Mouse (Mus musculus) kidney, postnatal 0 days (tissue): ENCODE measurements around the gene Hmmr. TPM values are rescaled to one million over a fixed set of nuclear protein-coding genes. Genes with fewer than 3 reads are reported as not detected.
A peak's percentile ranks its signal among the peaks of the same experiment; 100 is the strongest.

Source experiments
- ATAC-seq: fragments of 200-750 bp; cut with Nextera tagmentation; replicated peaks from 2 replicates; pipeline ENCODE4 v1.8.0; 2017; ENCODE audit warnings: low read depth, moderate number of reproducible peaks, moderate TSS enrichment, moderate library complexity; ENCODE audit not compliant: low FRiP score
- DNase-seq: peaks from one replicate; pipeline ENCODE4 v3.0.0-alpha.2; 2016; ENCODE audit warnings: low spot score
- H3K27ac ChIP-seq: fragments of 300-500 bp; sonication (generic); 2 replicates; pipeline ENCODE4 v1.5.1; 2014; ENCODE audit warnings: mild to moderate bottlenecking
- H3K27me3 ChIP-seq: fragments of 300-500 bp; sonication (generic); 2 replicates; pipeline ENCODE4 v1.6.1; 2014; ENCODE audit warnings: low read length, mixed read lengths; ENCODE audit not compliant: insufficient read depth
- H3K36me3 ChIP-seq: fragments of 300-500 bp; sonication (generic); 2 replicates; pipeline ENCODE4 v1.6.1; 2014; ENCODE audit warnings: low read length, mixed read lengths; ENCODE audit not compliant: insufficient read depth
- H3K4me1 ChIP-seq: fragments of 300-500 bp; sonication (generic); replicated peaks from 2 replicates; pipeline ENCODE4 v1.6.1; 2014; ENCODE audit warnings: antibody characterized with exemption, low read length, mixed read lengths; ENCODE audit not compliant: insufficient read depth
- H3K4me2 ChIP-seq: fragments of 300-500 bp; sonication (generic); 2 replicates; pipeline ENCODE4 v1.6.1; 2014; ENCODE audit warnings: mild to moderate bottlenecking, low read length, moderate library complexity, mixed read lengths
- H3K4me3 ChIP-seq: fragments of 300-500 bp; sonication (generic); replicated peaks from 2 replicates; pipeline ENCODE4 v1.5.1; 2014; ENCODE audit warnings: low read depth, low read length
- H3K9ac ChIP-seq: fragments of 300-500 bp; sonication (generic); 2 replicates; pipeline ENCODE4 v1.6.1; 2014; ENCODE audit warnings: low read depth, low read length
- H3K9me3 ChIP-seq: fragments of 300-500 bp; sonication (generic); replicated peaks from 2 replicates; pipeline ENCODE4 v1.6.1; 2016; ENCODE audit warnings: low read length, inconsistent platforms, mixed read lengths
- CTCF ChIP-seq: IDR thresholded peaks from 2 replicates; pipeline ENCODE4 v1.5.1; 2016; ENCODE audit warnings: antibody characterized with exemption, low read depth, mild to moderate bottlenecking, moderate library complexity
- WGBS: fragments of 180-500 bp; shearing (Covaris S2); extraction: QIAGEN DNeasy Blood & Tissue Kit; methylation state at CpG from one replicate; pipeline ENCODE4 v1.1.7; 2014; 5-methylcytosine and 5-hydroxymethylcytosine counted together
- polyA plus RNA-seq: library from polyadenylated mRNA; unstranded; fragments of >200 nt; fragmentation: Nextera tagmentation; extraction: Ambion mirVana; gene quantifications from 2 replicates; pipeline ENCODE4 v1.2.1, GENCODE M21; 2015

Hmmr gene
- polyA plus RNA-seq, 1 experiment from 2014 or later = 16.4 TPM

DNA sequence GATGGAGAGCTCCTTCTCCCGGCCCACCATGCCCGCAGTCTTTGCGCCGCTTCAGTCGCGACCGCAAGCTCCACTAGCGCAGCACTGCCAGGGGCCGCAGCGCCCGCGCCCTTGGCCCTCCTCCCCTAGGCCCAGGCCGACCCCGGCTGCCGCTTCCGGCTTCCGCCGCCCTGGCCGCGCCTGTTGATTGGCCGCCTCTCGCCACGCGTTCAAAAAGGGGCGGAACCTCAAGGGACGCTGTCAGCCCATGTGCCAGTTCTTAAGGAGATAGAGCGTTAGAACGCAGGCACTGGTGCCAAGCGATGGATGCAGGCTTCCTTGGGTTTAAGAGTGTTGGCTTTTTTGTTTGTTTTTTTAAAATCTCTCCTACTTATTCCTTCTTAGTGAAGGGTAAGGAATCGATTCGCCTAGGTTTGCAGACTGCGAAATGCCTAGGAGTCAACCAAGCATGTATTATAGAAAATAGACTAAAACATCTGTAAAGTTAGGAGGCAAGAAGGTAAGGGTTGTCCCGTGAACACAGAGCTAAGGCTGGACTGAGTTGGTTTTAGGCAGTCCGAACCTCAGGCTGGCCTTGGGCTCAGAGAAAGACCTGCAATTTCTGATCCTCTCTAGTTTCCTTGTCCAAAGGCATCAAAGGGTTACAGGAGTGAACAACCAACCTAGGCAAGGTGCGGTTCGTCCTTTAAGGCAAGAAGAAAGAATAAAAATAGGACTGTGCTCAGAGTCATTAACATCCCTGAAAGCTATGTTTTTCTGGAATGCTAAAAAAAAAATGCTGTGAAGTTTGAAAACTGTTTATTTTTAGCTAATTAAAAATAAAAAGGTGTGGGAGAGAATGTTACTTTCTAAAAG lies 40.5 kb downstream of the Hmmr start:
- under 1% methylated on average over 36 of the region's 36 CpGs for WGBS
- TF ChIP-seq CTCF = no peak; the same call in 1 of the 2 replicates
- H3K36me3 ChIP-seq = no peaks in the 10 kb centered on the region
- H3K27me3 ChIP-seq = no peaks in the 10 kb centered on the region
- H3K4me1 ChIP-seq = peaks cover 9% of the 10 kb centered on the region; the same call in 1 of the 2 replicates
- H3K4me3 ChIP-seq = peak overlapping the region; percentile 94
- H3K9ac ChIP-seq = peak overlapping the region; percentile 91
- ATAC-seq (peak; percentile 96), DNase-seq (peak; percentile 95)
- H3K4me2 ChIP-seq = peak overlapping the region; percentile 92
- no peaks in the 10 kb centered on the region for H3K9me3 ChIP-seq
- peak overlapping the region; percentile 93 for H3K27ac ChIP-seq

DNA sequence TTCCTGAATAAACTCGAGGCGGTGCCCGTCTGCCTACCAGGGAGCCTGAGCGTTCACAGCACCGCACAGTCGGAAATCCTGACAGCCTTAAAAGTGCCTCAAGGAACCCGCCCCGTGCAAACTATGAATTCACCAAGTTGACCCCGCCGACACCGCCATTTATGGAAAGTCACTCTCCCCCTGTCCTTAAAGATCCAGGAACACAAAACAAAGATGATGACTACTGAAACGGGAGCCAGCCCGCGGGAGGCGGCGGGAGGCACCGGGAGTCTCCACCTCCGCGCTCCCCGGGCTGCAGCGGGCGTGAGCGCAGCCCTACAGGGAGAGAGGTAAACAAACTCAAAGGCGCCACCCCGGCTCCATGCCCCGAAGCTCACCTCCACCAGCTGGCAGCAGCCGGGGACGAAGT lies 41.1 kb downstream of the Hmmr start:
- Histone ChIP-seq H3K36me3 (0 out of 2 replicates have a peak, but pooled peaks cover 1% of the 10 kb centered on the region), H3K9me3 (no peaks in the 10 kb centered on the region), H3K4me2 (peak overlapping the region; percentile 92), H3K4me3 (peak overlapping the region; percentile 94), H3K27me3 (no peaks in the 10 kb centered on the region), H3K4me1 (peaks cover 9% of the 10 kb centered on the region; the same call in 1 of the 2 replicates), H3K27ac (peak overlapping the region; percentile 93), H3K9ac (peak overlapping the region; percentile 91)
- WGBS = 0% methylated on average over 28 of the region's 28 CpGs
- no peak for DNase-seq
- TF ChIP-seq CTCF = no peak
- peak; percentile 64 for ATAC-seq

DNA sequence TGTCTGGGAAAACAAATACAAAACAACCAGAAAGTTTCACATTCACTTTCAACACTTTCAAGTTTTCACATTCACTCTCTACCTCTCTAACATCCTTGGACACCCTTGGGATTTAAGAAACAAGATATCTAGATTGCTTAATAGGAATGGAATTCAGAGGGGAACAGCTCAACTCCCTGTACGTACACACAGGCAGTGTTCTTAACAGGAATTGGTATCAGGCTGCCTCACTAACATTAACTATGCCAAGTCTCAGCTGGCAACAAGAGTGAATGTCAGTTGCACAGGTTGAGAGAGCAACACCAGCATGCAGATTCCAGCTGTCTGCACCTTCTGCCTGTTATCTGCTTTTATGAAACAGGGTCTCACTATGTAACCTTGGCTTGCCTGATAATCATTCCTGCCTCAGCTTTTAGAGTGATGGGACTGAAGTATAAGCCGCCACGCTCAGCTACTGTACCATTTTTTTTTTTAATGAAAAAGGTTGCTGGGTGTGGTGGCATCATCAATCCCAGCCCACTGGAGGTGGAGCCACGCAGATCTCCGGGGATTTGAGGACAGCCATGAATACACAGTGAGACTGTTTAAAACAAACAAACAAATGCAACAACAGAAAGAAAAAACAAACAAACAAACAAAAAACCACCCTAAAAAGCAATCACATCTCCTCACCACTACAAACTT lies 42.6 kb downstream of the Hmmr start:
- DNase-seq = peak; percentile 34
- peak overlapping the region; percentile 92 for H3K4me2 ChIP-seq

DNA sequence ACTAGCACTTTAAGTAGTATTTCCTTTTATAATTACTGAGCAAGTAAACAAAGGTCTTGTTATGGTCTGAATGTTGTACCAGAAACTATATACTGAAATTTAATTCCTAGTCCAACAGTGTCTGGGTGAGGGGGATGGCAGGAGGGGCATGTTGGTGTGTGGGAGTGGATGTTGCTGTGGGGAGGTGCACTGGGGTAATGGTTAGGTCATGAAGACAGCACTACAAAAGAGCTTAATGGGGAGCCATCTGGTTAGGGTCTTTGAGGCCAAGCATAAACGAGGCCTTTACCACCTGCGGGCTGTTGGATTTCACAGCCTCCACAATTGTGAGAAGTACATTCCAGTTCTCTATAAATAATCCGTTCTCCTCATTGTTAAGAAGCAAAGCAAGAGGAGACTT lies 49.9 kb downstream of the Hmmr start:
- no peaks in the 10 kb centered on the region for H3K9me3 ChIP-seq
- no peak for TF ChIP-seq CTCF
- ATAC-seq (no peak), DNase-seq (no peak)
- no peak overlapping the region for H3K4me2 ChIP-seq
- H3K4me1 ChIP-seq = no peaks in the 10 kb centered on the region
- H3K36me3 ChIP-seq = peaks cover 50% of the 10 kb centered on the region
- 20% methylated on average over 3 of the region's 3 CpGs for WGBS
- no peaks in the 10 kb centered on the region for H3K27me3 ChIP-seq
- H3K4me3 ChIP-seq = no peak overlapping the region
- no peak overlapping the region for H3K27ac ChIP-seq
- no peak overlapping the region for H3K9ac ChIP-seq

More for the DNA sequence above, 42.6 kb downstream of the Hmmr start:
- Histone ChIP-seq H3K4me1 (peaks cover 9% of the 10 kb centered on the region; the same call in 1 of the 2 replicates), H3K36me3 (0 out of 2 replicates have a peak, but pooled peaks cover 12% of the 10 kb centered on the region), H3K27ac (no peak overlapping the region), H3K27me3 (no peaks in the 10 kb centered on the region), H3K9me3 (no peaks in the 10 kb centered on the region), H3K9ac (no peak overlapping the region), H3K4me3 (no peak overlapping the region)
- WGBS = 46% methylated on average over 5 of the region's 5 CpGs
- no peak for TF ChIP-seq CTCF
- ATAC-seq = no peak

DNA sequence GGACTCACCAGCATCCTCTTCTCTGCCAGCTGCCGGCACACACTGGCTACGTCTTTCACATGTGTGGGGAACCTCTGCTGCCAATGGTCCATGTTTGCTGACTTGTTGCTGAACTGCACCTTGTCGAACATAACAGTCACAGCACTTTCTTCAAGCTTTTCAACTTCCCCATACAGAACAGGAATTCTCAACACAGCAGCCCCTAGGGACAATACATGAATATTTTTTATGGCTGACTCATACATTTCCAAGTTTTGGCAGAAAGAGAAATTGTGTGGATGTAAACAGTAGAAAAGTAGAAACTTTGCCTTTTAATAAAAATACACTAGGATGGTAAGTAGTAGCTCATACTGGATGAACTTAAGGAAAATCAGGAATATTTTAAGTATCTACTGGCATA lies 50.8 kb downstream of the Hmmr start:
- H3K9me3 ChIP-seq = no peaks in the 10 kb centered on the region
- no peak for TF ChIP-seq CTCF
- H3K4me2 ChIP-seq = no peak overlapping the region
- H3K4me1 ChIP-seq = no peaks in the 10 kb centered on the region
- H3K36me3 ChIP-seq = peaks cover 56% of the 10 kb centered on the region
- DNase-seq (no peak), ATAC-seq (no peak)
- no peak overlapping the region for H3K4me3 ChIP-seq
- H3K27me3 ChIP-seq = no peaks in the 10 kb centered on the region
- H3K9ac ChIP-seq = no peak overlapping the region
- whole genome bisulfite sequencing = 93% methylated on average over 3 of the region's 3 CpGs
- H3K27ac ChIP-seq = no peak overlapping the region

DNA sequence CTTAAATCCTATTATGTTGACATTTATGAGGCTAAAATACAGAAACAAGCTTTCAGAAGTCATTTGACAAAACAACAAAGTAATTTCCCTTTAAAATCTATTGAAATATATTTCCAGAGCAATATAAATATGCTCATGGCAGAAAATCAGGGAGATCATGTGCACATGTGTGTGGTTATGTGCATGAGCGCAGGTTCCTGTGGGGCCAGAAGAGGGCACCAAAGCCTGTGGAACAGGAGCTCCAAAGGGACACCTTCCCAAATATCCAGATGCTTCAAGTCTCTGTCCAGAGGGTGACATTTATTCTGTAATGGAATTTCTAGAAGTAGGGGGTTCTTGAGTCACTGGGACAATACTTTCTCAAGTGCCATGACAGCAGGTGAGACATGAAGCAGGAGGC lies 56.1 kb downstream of the Hmmr start:
- DNase-seq = no peak
- H3K36me3 ChIP-seq = peaks cover 31% of the 10 kb centered on the region
- H3K27ac ChIP-seq = no peak overlapping the region

More for the DNA sequence above, 56.1 kb downstream of the Hmmr start:
- no peak overlapping the region for H3K9ac ChIP-seq
- peak; percentile 45; the same call in 1 of the 2 replicates for TF ChIP-seq CTCF
- WGBS = 98% methylated on average over 1 of the region's 1 CpGs
- H3K4me1 ChIP-seq = no peaks in the 10 kb centered on the region
- H3K4me2 ChIP-seq = no peak overlapping the region
- no peaks in the 10 kb centered on the region for H3K27me3 ChIP-seq
- no peaks in the 10 kb centered on the region for H3K9me3 ChIP-seq
- H3K4me3 ChIP-seq = no peak overlapping the region
- 0 out of 2 replicates have a peak, but pooled peaks have one; percentile 29 for ATAC-seq
